Mouse (Mus musculus) thymus, adult 2 months (tissue): ENCODE data around the gene Tbx3.

ENCODE experiments used
- CTCF ChIP-seq: fragments of 200-500 bp; IDR thresholded peaks from 2 replicates; pipeline ENCODE4 v1.5.1; 2012; ENCODE audit warnings: mild to moderate bottlenecking, control low read depth, low read length, moderate library complexity, borderline replicate concordance; ENCODE audit not compliant: control insufficient read depth, poor library complexity, insufficient read depth; ENCODE audit errors: extremely low read depth
- POLR2A ChIP-seq: fragments of 200-500 bp; IDR thresholded peaks from 2 replicates; pipeline ENCODE4 v1.6.1; 2012; ENCODE audit warnings: mild to moderate bottlenecking, low read length, control low read depth, moderate library complexity; ENCODE audit not compliant: control insufficient read depth, poor library complexity, insufficient read depth; ENCODE audit errors: extremely low read depth

GRCm38 (mm10) chr5:119732978-119733377, 62.5 kb downstream of the Tbx3 start:
- TF ChIP-seq POLR2A (no peak), CTCF (no peak)
